Mouse (Mus musculus) erythroblast, embryonic 14.5 days (primary cell): ENCODE results near the gene Dusp14.

Source experiments
- GATA1 ChIP-seq: IDR thresholded peaks from 2 replicates; pipeline ENCODE4 v1.6.1; 2012; ENCODE audit warnings: low read length, inconsistent platforms, mixed read lengths
- TAL1 ChIP-seq: IDR thresholded peaks from 3 replicates; pipeline ENCODE4 v1.6.1; 2012; ENCODE audit warnings: low read length, inconsistent platforms, mixed read lengths

GRCm38 (mm10) chr11:84042808-84043762 lies 26.0 kb downstream of the Dusp14 start:
- no peak for TF ChIP-seq TAL1
- no peak for TF ChIP-seq GATA1
